Mouse (Mus musculus): ENCODE data around the gene Mst1. TPM values are rescaled to one million over a fixed set of nuclear protein-coding genes. Genes with fewer than 3 reads are reported as not detected.
A peak's percentile ranks its signal among the peaks of the same experiment; 100 is the strongest.

The Mst1 gene
- polyA plus RNA-seq, 1 experiment from 2014 or later: not detected

DNA sequence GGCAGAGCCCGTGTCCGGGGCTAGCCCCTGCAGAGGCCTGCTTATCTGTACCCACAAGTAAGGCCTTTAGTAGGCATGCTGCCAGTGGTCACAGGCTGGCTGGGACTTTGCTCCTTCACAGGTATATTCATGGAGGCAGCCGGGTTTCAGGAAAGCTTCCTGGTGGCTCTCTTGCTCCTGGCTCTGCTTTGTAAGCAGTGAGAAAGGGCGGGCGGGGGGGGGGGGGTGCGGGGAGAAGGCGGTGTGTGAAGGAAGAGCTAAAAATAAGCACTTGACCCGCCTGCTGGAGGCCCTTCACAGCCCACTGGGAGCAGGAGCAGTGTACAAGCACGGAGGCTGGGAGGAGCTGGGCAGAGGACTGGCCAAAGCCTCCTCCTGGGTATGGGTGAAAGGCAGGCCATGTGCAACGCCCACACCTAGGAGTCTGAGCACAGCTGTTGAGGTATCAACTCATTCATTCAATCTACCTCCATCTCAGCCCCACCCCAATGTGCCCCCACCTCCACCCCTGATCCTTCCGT is 39.7 kb downstream of the Mst1 start:
- H3K9me3 ChIP-seq (ENCODE audit: control insufficient read depth, low read length): no peaks in the 10 kb centered on the region
- 62% methylated on average over 11 of the region's 11 CpGs for WGBS
- no peak for ATAC-seq

DNA sequence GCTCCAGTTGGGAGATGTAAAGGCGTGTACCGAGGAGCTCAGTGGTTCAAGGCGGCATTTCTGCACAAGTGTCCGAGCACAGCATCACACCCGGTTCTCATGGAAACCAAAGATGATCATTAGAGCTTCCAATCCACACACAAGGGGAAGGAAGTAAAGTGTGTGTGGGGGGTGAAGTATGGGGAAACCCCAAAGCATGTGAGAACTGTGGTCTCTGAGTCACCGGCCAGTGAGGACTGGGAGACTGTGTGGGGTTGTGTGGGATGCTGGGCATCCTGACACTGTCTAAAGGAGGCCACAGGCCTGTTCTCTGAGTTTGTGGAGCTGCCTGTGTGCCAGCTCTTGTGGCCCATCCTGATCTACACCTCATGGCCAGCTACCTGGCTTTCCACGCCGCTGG is 40.4 kb downstream of the Mst1 start:
- no peak overlapping the region for H3K9ac ChIP-seq (ENCODE audit: low read depth, low read length)
- no peaks in the 10 kb centered on the region for H3K4me1 ChIP-seq (ENCODE audit: control insufficient read depth, insufficient read depth, low read depth, low read length)
- no peaks in the 10 kb centered on the region for H3K9me3 ChIP-seq (ENCODE audit: control insufficient read depth, low read length)
- no peak for ATAC-seq
- H3K4me2 ChIP-seq (ENCODE audit: low read length): no peak overlapping the region
- 92% methylated on average over 8 of the region's 8 CpGs for WGBS
- peaks cover 5% of the 10 kb centered on the region; the same call in 1 of the 2 replicates for H3K36me3 ChIP-seq (ENCODE audit: control insufficient read depth, insufficient read depth, low read length)
- no peaks in the 10 kb centered on the region for H3K27me3 ChIP-seq (replicated peaks; ENCODE audit: control insufficient read depth, insufficient read depth, low read length)
- H3K27ac ChIP-seq (ENCODE audit: low read depth, low read length): no peak overlapping the region
- no peak overlapping the region for H3K4me3 ChIP-seq (ENCODE audit: low read length)

More for the DNA sequence above, 39.7 kb downstream of the Mst1 start:
- no peak overlapping the region for H3K4me3 ChIP-seq (ENCODE audit: low read length)
- H3K9ac ChIP-seq (ENCODE audit: low read depth, low read length): no peak overlapping the region
- H3K4me2 ChIP-seq (ENCODE audit: low read length): no peak overlapping the region
- peaks cover 10% of the 10 kb centered on the region for H3K36me3 ChIP-seq (ENCODE audit: control insufficient read depth, insufficient read depth, low read length)
- no peaks in the 10 kb centered on the region for H3K4me1 ChIP-seq (ENCODE audit: control insufficient read depth, insufficient read depth, low read depth, low read length)
- no peak overlapping the region for H3K27ac ChIP-seq (ENCODE audit: low read depth, low read length)
- no peaks in the 10 kb centered on the region for H3K27me3 ChIP-seq (replicated peaks; ENCODE audit: control insufficient read depth, insufficient read depth, low read length)

DNA sequence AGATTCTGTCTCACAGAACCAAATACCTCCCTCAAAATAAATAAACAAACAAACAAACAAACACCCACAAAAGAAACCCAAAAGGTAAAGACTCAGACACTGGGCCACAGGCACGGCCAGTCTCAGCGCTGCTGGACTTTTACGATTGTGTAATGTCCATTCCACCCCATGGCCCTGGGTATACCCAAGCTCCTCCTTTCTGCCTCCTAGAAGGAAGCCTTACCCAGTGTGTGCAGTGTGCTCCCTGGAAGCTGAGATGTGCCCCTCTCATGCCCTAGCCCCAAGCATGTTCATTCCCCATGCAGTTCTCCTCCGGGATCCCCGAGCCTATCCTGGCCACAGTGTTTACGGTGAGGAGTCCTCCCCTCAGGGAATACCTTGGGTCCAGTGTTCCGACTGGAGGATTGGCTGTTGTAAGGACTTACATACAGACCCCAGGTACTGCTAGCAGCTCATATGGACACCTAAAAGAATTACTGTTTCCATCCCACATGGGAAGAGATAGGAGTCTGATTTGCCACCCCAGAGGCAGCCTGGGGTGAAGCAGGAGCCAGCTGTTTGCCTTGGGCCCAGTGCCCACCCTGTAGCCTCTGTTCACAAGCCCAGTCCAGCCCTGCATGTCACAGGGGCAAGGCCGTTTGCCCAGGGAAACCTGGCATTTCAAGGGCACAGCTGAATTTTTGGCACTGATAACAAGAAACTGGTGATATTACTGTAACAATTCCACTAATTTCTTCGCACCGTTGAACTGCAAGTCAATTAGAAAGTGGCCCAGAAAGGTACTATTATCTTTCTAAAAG is 41.1 kb downstream of the Mst1 start:
- WGBS: 87% methylated on average over 10 of the region's 10 CpGs
- H3K9ac ChIP-seq (ENCODE audit: low read depth, low read length): no peak overlapping the region
- no peaks in the 10 kb centered on the region for H3K27me3 ChIP-seq (replicated peaks; ENCODE audit: control insufficient read depth, insufficient read depth, low read length)
- H3K4me3 ChIP-seq (ENCODE audit: low read length): no peak overlapping the region
- no peaks in the 10 kb centered on the region for H3K4me1 ChIP-seq (ENCODE audit: control insufficient read depth, insufficient read depth, low read depth, low read length)
- no peaks in the 10 kb centered on the region for H3K9me3 ChIP-seq (ENCODE audit: control insufficient read depth, low read length)
- no peak overlapping the region for H3K27ac ChIP-seq (ENCODE audit: low read depth, low read length)
- ATAC-seq: no peak
- no peak overlapping the region for H3K4me2 ChIP-seq (ENCODE audit: low read length)
- 0 out of 2 replicates have a peak, but pooled peaks cover 5% of the 10 kb centered on the region for H3K36me3 ChIP-seq (ENCODE audit: control insufficient read depth, insufficient read depth, low read length)

DNA sequence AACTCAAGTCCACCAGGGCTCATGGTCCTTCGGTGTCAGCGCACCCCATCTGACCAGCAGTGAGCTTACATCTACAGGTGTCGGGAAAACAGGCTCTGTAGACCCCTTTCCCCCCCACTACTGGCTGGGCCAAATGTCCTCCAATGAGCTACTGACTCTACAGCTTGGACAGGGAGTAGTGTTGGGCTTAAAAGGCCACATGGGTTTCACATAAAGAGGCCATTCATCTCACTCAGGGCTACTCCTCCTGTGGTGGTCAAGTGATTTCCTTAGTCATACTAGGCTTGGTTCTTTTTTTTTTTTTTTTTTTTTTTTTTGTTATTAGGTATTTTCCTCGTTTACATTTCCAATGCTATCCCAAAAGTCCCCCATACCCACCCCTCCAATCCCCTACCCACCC is 43.7 kb downstream of the Mst1 start:
- H3K27ac ChIP-seq (ENCODE audit: low read depth, low read length): no peak overlapping the region
- no peaks in the 10 kb centered on the region for H3K4me1 ChIP-seq (ENCODE audit: control insufficient read depth, insufficient read depth, low read depth, low read length)
- H3K27me3 ChIP-seq (replicated peaks; ENCODE audit: control insufficient read depth, insufficient read depth, low read length): no peaks in the 10 kb centered on the region
- no peaks in the 10 kb centered on the region for H3K36me3 ChIP-seq (ENCODE audit: control insufficient read depth, insufficient read depth, low read length)
- H3K9me3 ChIP-seq (ENCODE audit: control insufficient read depth, low read length): no peaks in the 10 kb centered on the region
- H3K4me2 ChIP-seq (ENCODE audit: low read length): no peak overlapping the region
- WGBS: 88% methylated on average over 4 of the region's 4 CpGs
- no peak for ATAC-seq
- no peak overlapping the region for H3K9ac ChIP-seq (ENCODE audit: low read depth, low read length)
- H3K4me3 ChIP-seq (ENCODE audit: low read length): no peak overlapping the region

DNA sequence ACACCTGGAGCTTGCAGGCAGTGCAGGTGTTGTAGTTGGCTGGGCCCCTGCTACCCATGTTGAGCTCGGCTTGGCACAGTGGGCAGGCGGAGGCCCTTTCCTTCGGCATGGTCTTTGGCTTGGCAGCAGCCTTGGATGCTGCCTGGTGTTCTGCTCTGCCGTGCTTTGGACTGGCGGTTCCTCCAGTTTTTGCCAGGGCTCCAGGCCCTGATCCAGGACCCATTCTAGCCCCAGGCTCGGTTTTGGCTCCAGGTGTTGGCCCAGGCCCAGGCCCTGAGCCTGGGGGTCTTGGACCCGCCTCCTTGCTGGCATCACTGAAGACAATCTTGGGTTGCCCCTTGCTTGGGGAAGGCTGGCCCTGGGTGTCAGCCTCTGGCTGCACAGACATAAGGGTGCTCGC is 45.5 kb downstream of the Mst1 start:
- no peak overlapping the region for H3K4me2 ChIP-seq (ENCODE audit: low read length)
- no peaks in the 10 kb centered on the region for H3K27me3 ChIP-seq (replicated peaks; ENCODE audit: control insufficient read depth, insufficient read depth, low read length)
- ATAC-seq: 0 out of 2 replicates have a peak, but pooled peaks have one; percentile 29
- no peaks in the 10 kb centered on the region for H3K36me3 ChIP-seq (ENCODE audit: control insufficient read depth, insufficient read depth, low read length)
- H3K9ac ChIP-seq (ENCODE audit: low read depth, low read length): no peak overlapping the region
- no peak overlapping the region for H3K4me3 ChIP-seq (ENCODE audit: low read length)
- no peak overlapping the region for H3K27ac ChIP-seq (ENCODE audit: low read depth, low read length)
- no peaks in the 10 kb centered on the region for H3K9me3 ChIP-seq (ENCODE audit: control insufficient read depth, low read length)
- H3K4me1 ChIP-seq (ENCODE audit: control insufficient read depth, insufficient read depth, low read depth, low read length): no peaks in the 10 kb centered on the region
- 75% methylated on average over 8 of the region's 8 CpGs for WGBS

DNA sequence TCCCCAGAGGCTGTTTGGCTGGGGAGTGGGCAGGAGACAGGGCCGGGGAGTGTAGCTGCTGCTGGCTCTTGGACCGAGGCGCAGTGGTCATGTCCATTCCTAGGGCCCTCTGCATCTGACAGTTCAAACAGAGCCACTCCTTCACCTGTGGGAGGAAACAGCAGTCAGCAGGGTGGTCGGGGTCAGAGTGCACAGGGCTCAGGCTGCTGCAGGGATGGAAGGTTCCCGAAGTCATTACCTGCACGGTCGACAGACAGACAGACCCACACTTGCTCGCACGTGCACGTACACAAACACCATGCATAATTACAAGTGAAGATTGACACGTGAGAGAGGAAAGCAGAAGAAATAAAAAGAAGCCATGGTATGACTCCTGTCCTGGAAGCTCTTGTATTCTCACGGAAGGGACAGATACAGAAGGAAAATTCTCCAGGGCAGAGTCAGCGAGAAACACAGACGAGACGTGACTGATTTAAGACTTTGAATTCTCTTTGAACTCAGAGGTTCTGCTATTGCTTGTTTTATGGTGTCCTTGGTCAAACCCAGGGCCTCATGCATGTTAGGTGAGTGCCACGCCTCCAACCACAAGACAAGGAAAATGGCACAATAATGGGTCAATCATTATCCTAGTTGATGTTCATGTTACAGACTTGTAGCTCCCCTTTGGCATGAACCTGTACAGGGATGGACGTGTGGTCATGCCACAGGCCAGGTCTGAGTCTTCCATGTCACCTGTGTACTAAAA is 46.4 kb downstream of the Mst1 start:
- Histone ChIP-seq H3K4me3 (ENCODE audit: low read length) (no peak overlapping the region), H3K27me3 (replicated peaks; ENCODE audit: control insufficient read depth, insufficient read depth, low read length) (no peaks in the 10 kb centered on the region), H3K4me1 (ENCODE audit: control insufficient read depth, insufficient read depth, low read depth, low read length) (no peaks in the 10 kb centered on the region), H3K36me3 (ENCODE audit: control insufficient read depth, insufficient read depth, low read length) (no peaks in the 10 kb centered on the region), H3K4me2 (ENCODE audit: low read length) (no peak overlapping the region), H3K9ac (ENCODE audit: low read depth, low read length) (no peak overlapping the region), H3K27ac (ENCODE audit: low read depth, low read length) (no peak overlapping the region), H3K9me3 (ENCODE audit: control insufficient read depth, low read length) (no peaks in the 10 kb centered on the region)
- no peak for ATAC-seq
- WGBS: 86% methylated on average over 17 of the region's 17 CpGs

DNA sequence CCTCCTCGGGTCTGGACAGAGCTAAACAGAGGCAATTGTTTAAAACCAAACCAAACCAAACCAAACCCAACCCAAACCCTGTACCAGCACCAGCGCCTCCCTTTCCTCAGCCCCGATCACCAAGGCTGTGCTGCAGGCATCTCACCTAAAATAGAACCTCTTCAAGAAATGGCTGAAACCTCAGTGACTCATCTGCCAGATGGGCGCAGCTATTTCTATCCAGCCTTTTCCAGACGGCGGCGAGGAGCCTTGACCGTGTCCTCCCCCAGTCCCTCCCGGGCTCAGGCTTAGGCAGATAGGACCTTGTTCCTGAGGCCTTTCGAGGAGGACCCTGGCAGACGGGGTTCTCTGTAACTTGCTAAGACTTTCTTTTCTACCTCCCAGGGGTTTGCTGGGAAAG is 48.0 kb downstream of the Mst1 start:
- H3K4me1 ChIP-seq (ENCODE audit: control insufficient read depth, insufficient read depth, low read depth, low read length): no peaks in the 10 kb centered on the region
- H3K27ac ChIP-seq (ENCODE audit: low read depth, low read length): no peak overlapping the region
- no peaks in the 10 kb centered on the region for H3K27me3 ChIP-seq (replicated peaks; ENCODE audit: control insufficient read depth, insufficient read depth, low read length)
- H3K36me3 ChIP-seq (ENCODE audit: control insufficient read depth, insufficient read depth, low read length): no peaks in the 10 kb centered on the region
- H3K9ac ChIP-seq (ENCODE audit: low read depth, low read length): no peak overlapping the region
- H3K4me3 ChIP-seq (ENCODE audit: low read length): no peak overlapping the region
- no peak for ATAC-seq
- no peaks in the 10 kb centered on the region for H3K9me3 ChIP-seq (ENCODE audit: control insufficient read depth, low read length)
- 86% methylated on average over 11 of the region's 11 CpGs for WGBS
- H3K4me2 ChIP-seq (ENCODE audit: low read length): no peak overlapping the region

DNA sequence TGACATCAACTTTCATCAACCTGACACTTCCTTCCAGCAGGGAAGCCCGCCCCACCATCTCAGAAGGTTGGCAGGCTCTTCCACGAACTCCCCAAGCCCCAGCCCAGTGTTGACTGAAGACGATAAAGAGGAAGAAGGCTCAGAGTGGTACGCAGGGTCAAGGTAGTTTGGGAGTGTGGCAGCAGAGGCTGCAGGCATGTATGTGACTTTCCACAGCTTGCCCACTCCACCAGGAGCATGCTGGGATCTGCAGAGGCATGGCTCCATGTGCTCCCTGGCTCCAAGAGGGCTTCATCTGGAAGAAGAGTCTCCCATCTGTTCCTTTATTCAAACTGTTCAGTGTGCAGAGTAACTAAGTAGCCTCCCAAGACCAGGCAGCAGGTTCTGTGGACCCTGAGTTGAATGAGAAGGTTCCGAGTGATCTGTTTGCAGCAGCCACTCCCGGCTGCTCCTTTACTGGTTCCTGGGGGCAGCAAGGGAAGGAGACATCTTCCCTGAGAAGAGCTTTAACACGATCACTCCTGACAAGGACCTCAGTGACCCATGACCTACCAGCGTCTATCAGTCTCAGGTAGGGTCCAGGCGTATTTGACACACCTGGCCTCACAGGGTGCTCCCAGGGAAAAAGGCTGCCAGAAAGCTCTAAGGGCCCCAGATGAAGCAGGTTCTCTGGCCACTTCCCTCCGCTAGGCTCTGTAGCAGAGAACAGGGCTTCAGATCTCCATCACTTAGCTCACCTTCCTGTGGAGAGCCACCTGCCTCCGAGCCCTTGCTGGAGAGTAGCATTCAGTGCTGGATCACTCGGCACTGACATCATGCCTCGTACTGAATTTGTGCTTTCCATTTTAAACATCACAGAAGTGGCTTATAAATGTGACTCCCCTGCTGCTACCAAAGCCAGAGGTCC is 49.1 kb downstream of the Mst1 start:
- no peak for ATAC-seq
- no peak overlapping the region for H3K27ac ChIP-seq (ENCODE audit: low read depth, low read length)
- no peaks in the 10 kb centered on the region for H3K4me1 ChIP-seq (ENCODE audit: control insufficient read depth, insufficient read depth, low read depth, low read length)
- no peaks in the 10 kb centered on the region for H3K36me3 ChIP-seq (ENCODE audit: control insufficient read depth, insufficient read depth, low read length)
- no peaks in the 10 kb centered on the region for H3K9me3 ChIP-seq (ENCODE audit: control insufficient read depth, low read length)
- H3K4me2 ChIP-seq (ENCODE audit: low read length): no peak overlapping the region
- no peak overlapping the region for H3K9ac ChIP-seq (ENCODE audit: low read depth, low read length)
- no peaks in the 10 kb centered on the region for H3K27me3 ChIP-seq (replicated peaks; ENCODE audit: control insufficient read depth, insufficient read depth, low read length)
- WGBS: 83% methylated on average over 13 of the region's 13 CpGs
- H3K4me3 ChIP-seq (ENCODE audit: low read length): no peak overlapping the region

Measured in hindbrain, embryonic 16.5 days (tissue).